Mouse (Mus musculus) embryonic facial prominence, embryonic 12.5 days (tissue): ENCODE data around the gene Ifit2. TPM values are rescaled to one million over a fixed set of nuclear protein-coding genes. Genes with fewer than 3 reads are reported as not detected.

Source experiments
- ATAC-seq: fragments of 200-750 bp; cut with Nextera tagmentation; 2 replicates; pipeline ENCODE4 v1.8.0; 2017; ENCODE audit not compliant: insufficient number of reproducible peaks, insufficient read depth, low FRiP score, low TSS enrichment
- H3K27ac ChIP-seq: fragments of 300-500 bp; sonication (generic); 2 replicates; pipeline ENCODE4 v1.5.1; 2016; ENCODE audit warnings: mild to moderate bottlenecking
- H3K27me3 ChIP-seq: fragments of 300-500 bp; sonication (generic); 2 replicates; pipeline ENCODE4 v1.6.1; 2016; ENCODE audit warnings: mild to moderate bottlenecking, moderate library complexity
- H3K36me3 ChIP-seq: fragments of 300-500 bp; sonication (generic); 2 replicates; pipeline ENCODE4 v1.6.1; 2016; ENCODE audit warnings: mild to moderate bottlenecking
- H3K4me1 ChIP-seq: fragments of 300-500 bp; sonication (generic); 2 replicates; pipeline ENCODE4 v1.6.1; 2016
- H3K4me2 ChIP-seq: fragments of 300-500 bp; sonication (generic); replicated peaks from 2 replicates; pipeline ENCODE4 v1.6.1; 2016; ENCODE audit warnings: mild to moderate bottlenecking, moderate library complexity
- H3K4me3 ChIP-seq: fragments of 300-500 bp; sonication (generic); 2 replicates; pipeline ENCODE4 v1.5.1; 2016; ENCODE audit warnings: mild to moderate bottlenecking
- H3K9ac ChIP-seq: fragments of 300-500 bp; sonication (generic); 2 replicates; pipeline ENCODE4 v1.6.1; 2016; ENCODE audit warnings: mild to moderate bottlenecking, moderate library complexity
- H3K9me3 ChIP-seq: fragments of 300-500 bp; sonication (generic); 2 replicates; pipeline ENCODE4 v1.6.1; 2016; ENCODE audit warnings: mild to moderate bottlenecking, moderate library complexity
- WGBS: fragments of 180-500 bp; shearing (Covaris S2); methylation state at CpG from one replicate; pipeline ENCODE4 v1.1.7; 2016; 5-methylcytosine and 5-hydroxymethylcytosine counted together
- polyA plus RNA-seq: library from polyadenylated mRNA; unstranded; fragments of >200 nt; fragmentation: Nextera tagmentation; extraction: Ambion mirVana; gene quantifications from 2 replicates; pipeline ENCODE4 v1.2.1, GENCODE M21; 2016

Gene Ifit2
- polyA plus RNA-seq, 1 experiment from 2014 or later: 9.8 TPM

- Histone ChIP-seq H3K4me1 (peaks cover 20% of the 10 kb centered on the region; the same call in 1 of the 2 replicates), H3K27ac (no peak overlapping the region)
Observed at GRCm38 (mm10) chr19:34550205-34550533, 325 bp upstream of the Ifit2 start.

GRCm38 (mm10) chr19:34551981-34552380, 1.5 kb downstream of the Ifit2 start:
- Histone ChIP-seq H3K36me3 (no peaks in the 10 kb centered on the region), H3K4me3 (no peak overlapping the region), H3K9me3 (no peaks in the 10 kb centered on the region), H3K4me1 (peaks cover 20% of the 10 kb centered on the region; the same call in 1 of the 2 replicates), H3K27ac (peak overlapping the region; percentile 17; the same call in 1 of the 2 replicates), H3K9ac (no peak overlapping the region), H3K27me3 (no peaks in the 10 kb centered on the region), H3K4me2 (peak overlapping the region; percentile 24; the same call in 1 of the 2 replicates)
- ATAC-seq: no peak
- 51% methylated on average over 5 of the region's 5 CpGs for WGBS

More at GRCm38 (mm10) chr19:34550205-34550533, 325 bp upstream of the Ifit2 start:
- 33% methylated on average over 4 of the region's 4 CpGs for WGBS
- ATAC-seq: no peak
- H3K9me3 ChIP-seq: no peaks in the 10 kb centered on the region
- peak overlapping the region; percentile 40 for H3K4me3 ChIP-seq
- no peaks in the 10 kb centered on the region for H3K27me3 ChIP-seq
- H3K4me2 ChIP-seq: peak overlapping the region; percentile 50
- no peaks in the 10 kb centered on the region for H3K36me3 ChIP-seq
- no peak overlapping the region for H3K9ac ChIP-seq

- Histone ChIP-seq H3K27me3 (no peaks in the 10 kb centered on the region), H3K9me3 (no peaks in the 10 kb centered on the region), H3K27ac (peak overlapping the region; percentile 48), H3K9ac (no peak overlapping the region), H3K4me3 (no peak overlapping the region), H3K4me1 (peaks cover 20% of the 10 kb centered on the region; the same call in 1 of the 2 replicates), H3K4me2 (peak overlapping the region; percentile 1; the same call in 1 of the 2 replicates), H3K36me3 (no peaks in the 10 kb centered on the region)
- 28% methylated on average over 6 of the region's 6 CpGs for WGBS
- ATAC-seq: no peak
Observed at GRCm38 (mm10) chr19:34553021-34553420, 2.5 kb downstream of the Ifit2 start.

GRCm38 (mm10) chr19:34553522-34553921, 3.0 kb downstream of the Ifit2 start:
- Histone ChIP-seq H3K27ac (peak overlapping the region; percentile 48; the same call in 1 of the 2 replicates), H3K36me3 (no peaks in the 10 kb centered on the region)

GRCm38 (mm10) chr19:34554061-34554460, 3.6 kb downstream of the Ifit2 start:
- no peaks in the 10 kb centered on the region for H3K9me3 ChIP-seq
- H3K4me2 ChIP-seq: no peak overlapping the region
- peaks cover 20% of the 10 kb centered on the region; the same call in 1 of the 2 replicates for H3K4me1 ChIP-seq
- H3K9ac ChIP-seq: no peak overlapping the region
- no peaks in the 10 kb centered on the region for H3K36me3 ChIP-seq
- H3K4me3 ChIP-seq: no peak overlapping the region
- H3K27ac ChIP-seq: no peak overlapping the region
- H3K27me3 ChIP-seq: no peaks in the 10 kb centered on the region
- no peak for ATAC-seq

More at GRCm38 (mm10) chr19:34553522-34553921, 3.0 kb downstream of the Ifit2 start:
- Histone ChIP-seq H3K9me3 (no peaks in the 10 kb centered on the region), H3K4me3 (no peak overlapping the region), H3K4me1 (peaks cover 20% of the 10 kb centered on the region; the same call in 1 of the 2 replicates), H3K9ac (no peak overlapping the region), H3K27me3 (no peaks in the 10 kb centered on the region), H3K4me2 (peak overlapping the region; percentile 1; the same call in 1 of the 2 replicates)
- no peak for ATAC-seq
- 34% methylated on average over 3 of the region's 3 CpGs for WGBS

GRCm38 (mm10) chr19:34556621-34557020, 6.1 kb downstream of the Ifit2 start:
- no peaks in the 10 kb centered on the region for H3K9me3 ChIP-seq
- H3K9ac ChIP-seq: no peak overlapping the region
- no peak overlapping the region for H3K4me2 ChIP-seq
- H3K4me1 ChIP-seq: peaks cover 20% of the 10 kb centered on the region; the same call in 1 of the 2 replicates
- no peak for ATAC-seq
- H3K27ac ChIP-seq: no peak overlapping the region
- no peak overlapping the region for H3K4me3 ChIP-seq
- H3K36me3 ChIP-seq: no peaks in the 10 kb centered on the region
- no peaks in the 10 kb centered on the region for H3K27me3 ChIP-seq
- 76% methylated on average over 3 of the region's 3 CpGs for WGBS

- H3K4me3 ChIP-seq: no peak overlapping the region
- H3K4me1 ChIP-seq: no peaks in the 10 kb centered on the region
- no peak overlapping the region for H3K9ac ChIP-seq
- no peaks in the 10 kb centered on the region for H3K9me3 ChIP-seq
- H3K27me3 ChIP-seq: no peaks in the 10 kb centered on the region
- no peak overlapping the region for H3K4me2 ChIP-seq
- no peak overlapping the region for H3K27ac ChIP-seq
- ATAC-seq: no peak
- no peaks in the 10 kb centered on the region for H3K36me3 ChIP-seq
Observed at GRCm38 (mm10) chr19:34562556-34562955, 12.1 kb downstream of the Ifit2 start.

- ATAC-seq: no peak
- no peaks in the 10 kb centered on the region for H3K36me3 ChIP-seq
- no peak overlapping the region for H3K9ac ChIP-seq
- no peaks in the 10 kb centered on the region for H3K4me1 ChIP-seq
- H3K4me2 ChIP-seq: no peak overlapping the region
- no peak overlapping the region for H3K4me3 ChIP-seq
- no peak overlapping the region for H3K27ac ChIP-seq
- no peaks in the 10 kb centered on the region for H3K27me3 ChIP-seq
- 95% methylated on average over 1 of the region's 1 CpGs for WGBS
- H3K9me3 ChIP-seq: no peaks in the 10 kb centered on the region
Observed at GRCm38 (mm10) chr19:34566178-34566784, 15.8 kb downstream of the Ifit2 start.

GRCm38 (mm10) chr19:34568988-34569895, 18.7 kb downstream of the Ifit2 start:
- Histone ChIP-seq H3K4me1 (no peaks in the 10 kb centered on the region), H3K9me3 (no peaks in the 10 kb centered on the region), H3K27ac (no peak overlapping the region), H3K9ac (no peak overlapping the region), H3K36me3 (no peaks in the 10 kb centered on the region), H3K4me2 (no peak overlapping the region), H3K27me3 (no peaks in the 10 kb centered on the region), H3K4me3 (no peak overlapping the region)
- WGBS: 50% methylated on average over 7 of the region's 7 CpGs
- no peak for ATAC-seq

GRCm38 (mm10) chr19:34569896-34570476, 19.5 kb downstream of the Ifit2 start:
- no peak overlapping the region for H3K9ac ChIP-seq
- WGBS: 73% methylated on average over 4 of the region's 4 CpGs
- no peak for ATAC-seq
- H3K4me2 ChIP-seq: no peak overlapping the region
- no peaks in the 10 kb centered on the region for H3K9me3 ChIP-seq
- no peaks in the 10 kb centered on the region for H3K36me3 ChIP-seq
- no peaks in the 10 kb centered on the region for H3K27me3 ChIP-seq
- H3K4me3 ChIP-seq: no peak overlapping the region
- H3K27ac ChIP-seq: no peak overlapping the region
- no peaks in the 10 kb centered on the region for H3K4me1 ChIP-seq

GRCm38 (mm10) chr19:34571080-34571479, 20.6 kb downstream of the Ifit2 start:
- H3K4me3 ChIP-seq: no peak overlapping the region
- no peaks in the 10 kb centered on the region for H3K9me3 ChIP-seq
- no peak overlapping the region for H3K4me2 ChIP-seq
- ATAC-seq: no peak
- 72% methylated on average over 1 of the region's 1 CpGs for WGBS
- H3K36me3 ChIP-seq: no peaks in the 10 kb centered on the region
- H3K27ac ChIP-seq: no peak overlapping the region
- H3K9ac ChIP-seq: no peak overlapping the region
- H3K27me3 ChIP-seq: no peaks in the 10 kb centered on the region
- no peaks in the 10 kb centered on the region for H3K4me1 ChIP-seq
